Mouse (Mus musculus): ENCODE measurements around the gene Prss41.

The Prss41 gene

GRCm38 (mm10) chr17:23828271-23829001 lies 15.5 kb downstream of the Prss41 start:
- DNase-seq (ENCODE audit: extremely low read depth, low read depth, low spot score): no peak

DNA sequence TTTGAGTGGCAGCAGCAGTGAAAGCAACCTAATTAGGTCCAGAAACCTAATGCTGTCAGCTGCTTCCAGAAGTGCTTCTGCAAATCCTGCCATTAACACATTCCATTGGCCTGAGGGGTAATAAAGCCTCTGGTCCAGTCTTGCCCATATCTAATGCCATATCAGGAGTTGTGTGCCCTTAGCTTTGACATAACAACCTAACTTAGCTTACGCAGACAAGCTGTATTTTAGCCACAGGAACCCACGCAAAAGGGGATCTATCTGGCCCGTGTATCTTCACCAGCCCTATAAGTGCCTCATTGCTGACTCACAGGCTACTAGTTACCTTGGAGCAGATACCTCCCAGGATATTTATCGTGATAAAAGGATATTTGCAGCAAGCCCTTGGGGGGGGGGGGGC lies 18.4 kb downstream of the Prss41 start:
- DNase-seq (ENCODE audit: extremely low read depth, low read depth, low spot score): no peak

DNA sequence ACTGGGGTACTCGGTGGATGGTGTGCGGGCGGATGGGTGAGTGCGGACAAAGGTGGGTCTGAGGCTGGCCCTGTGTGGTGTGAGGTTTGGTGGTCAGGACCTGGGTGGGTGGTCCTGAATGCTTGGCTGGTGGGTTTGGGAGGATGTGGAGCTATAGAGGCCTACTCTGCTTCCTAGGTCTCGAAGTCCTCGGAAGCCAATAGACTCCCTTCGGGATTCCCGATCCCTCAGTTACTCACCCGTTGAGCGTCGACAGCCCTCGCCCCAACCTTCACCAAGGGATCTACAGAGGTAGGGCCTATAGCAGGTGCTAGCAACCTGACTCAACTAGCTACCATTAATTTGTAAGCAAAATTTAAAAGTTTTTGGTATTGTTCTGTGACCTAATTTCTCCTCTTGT lies 20.4 kb downstream of the Prss41 start:
- no peak for DNase-seq (ENCODE audit: extremely low read depth, low read depth, low spot score)

- no peak for DNase-seq (ENCODE audit: extremely low read depth, low read depth, low spot score)
These were observed 21.0 kb downstream of the Prss41 start for GRCm38 (mm10) chr17:23823018-23823417.

GRCm38 (mm10) chr17:23822094-23822493 lies 21.9 kb downstream of the Prss41 start:
- no peak for DNase-seq (ENCODE audit: extremely low read depth, low read depth, low spot score)

DNA sequence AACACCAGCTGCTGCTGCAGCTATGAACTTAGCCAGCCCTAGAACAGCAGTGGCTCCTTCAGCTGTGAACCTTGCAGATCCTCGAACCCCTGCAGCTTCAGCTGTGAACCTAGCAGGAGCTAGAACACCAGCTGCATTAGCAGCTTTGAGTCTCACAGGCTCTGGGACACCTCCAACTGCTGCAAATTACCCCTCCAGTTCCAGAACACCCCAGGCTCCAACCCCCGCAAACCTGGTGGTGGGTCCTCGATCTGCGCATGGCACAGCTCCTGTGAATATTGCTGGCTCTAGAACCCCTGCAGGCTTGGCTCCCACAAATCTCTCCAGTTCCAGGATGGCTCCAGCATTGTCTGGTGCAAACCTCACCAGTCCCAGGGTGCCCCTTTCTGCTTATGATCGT lies 23.2 kb downstream of the Prss41 start:
- no peak for DNase-seq (ENCODE audit: extremely low read depth, low read depth, low spot score)

DNA sequence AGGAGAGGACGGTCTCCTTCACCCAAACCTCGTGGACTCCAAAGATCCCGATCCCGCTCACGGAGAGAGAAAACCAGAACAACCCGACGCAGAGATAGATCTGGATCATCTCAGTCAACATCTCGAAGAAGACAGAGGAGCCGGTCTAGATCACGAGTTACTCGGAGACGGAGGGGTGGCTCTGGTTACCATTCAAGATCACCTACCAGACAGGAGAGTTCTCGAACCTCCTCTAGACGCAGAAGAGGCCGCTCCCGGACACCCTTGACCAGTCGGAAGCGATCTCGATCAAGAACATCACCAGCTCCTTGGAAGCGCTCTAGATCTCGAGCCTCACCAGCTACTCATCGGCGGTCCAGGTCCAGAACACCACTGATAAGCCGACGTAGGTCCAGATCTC lies 24.7 kb downstream of the Prss41 start:
- DNase-seq (ENCODE audit: extremely low read depth, low read depth, low spot score): no peak

- DNase-seq (ENCODE audit: extremely low read depth, low read depth, low spot score): no peak
These were observed 25.4 kb downstream of the Prss41 start for GRCm38 (mm10) chr17:23818579-23818978.

GRCm38 (mm10) chr17:23815641-23816040 lies 28.3 kb downstream of the Prss41 start:
- no peak for DNase-seq (ENCODE audit: extremely low read depth, low read depth, low spot score)

DNA sequence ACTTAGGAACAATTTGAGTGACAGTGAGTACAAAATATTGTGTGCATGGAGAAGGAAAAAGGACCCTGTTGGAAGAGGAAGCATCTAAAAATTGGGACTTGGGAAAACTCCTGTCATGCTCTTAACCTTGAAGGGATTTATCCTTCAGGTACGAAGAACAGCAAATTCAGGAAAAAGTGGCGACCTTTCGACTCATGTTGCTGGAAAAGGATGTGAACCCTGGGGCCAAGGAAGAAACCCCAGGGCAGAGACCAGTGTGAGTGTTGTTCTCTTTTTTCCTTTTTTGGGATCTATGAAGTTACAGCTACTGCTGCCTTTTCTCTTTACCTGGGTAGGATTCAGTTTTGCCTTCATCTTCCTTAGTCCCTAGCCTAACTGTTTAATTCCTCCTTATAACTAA lies 36.1 kb downstream of the Prss41 start:
- DNase-seq (ENCODE audit: extremely low read depth, low read depth, low spot score): no peak

DNA sequence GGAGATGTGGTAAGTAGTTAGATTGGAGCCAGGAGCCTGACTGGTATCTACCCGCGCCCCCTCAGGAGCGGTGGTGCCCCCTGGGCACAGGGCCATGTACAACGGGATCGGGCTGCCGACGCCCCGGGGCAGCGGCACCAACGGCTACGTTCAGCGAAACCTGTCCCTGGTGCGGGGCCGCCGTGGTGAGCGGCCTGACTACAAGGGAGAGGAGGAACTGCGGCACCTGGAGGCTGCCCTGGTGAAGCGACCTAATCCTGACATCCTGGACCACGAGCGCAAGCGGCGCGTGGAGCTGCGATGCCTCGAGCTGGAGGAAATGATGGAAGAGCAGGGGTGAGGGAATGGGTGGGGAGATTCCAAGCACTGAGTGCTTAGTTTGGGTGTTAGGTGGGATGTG lies 37.1 kb downstream of the Prss41 start:
- DNase-seq (ENCODE audit: extremely low read depth, low read depth, low spot score): no peak

- no peak for DNase-seq (ENCODE audit: extremely low read depth, low read depth, low spot score)
These were observed 39.4 kb downstream of the Prss41 start for GRCm38 (mm10) chr17:23804426-23805085.

DNA sequence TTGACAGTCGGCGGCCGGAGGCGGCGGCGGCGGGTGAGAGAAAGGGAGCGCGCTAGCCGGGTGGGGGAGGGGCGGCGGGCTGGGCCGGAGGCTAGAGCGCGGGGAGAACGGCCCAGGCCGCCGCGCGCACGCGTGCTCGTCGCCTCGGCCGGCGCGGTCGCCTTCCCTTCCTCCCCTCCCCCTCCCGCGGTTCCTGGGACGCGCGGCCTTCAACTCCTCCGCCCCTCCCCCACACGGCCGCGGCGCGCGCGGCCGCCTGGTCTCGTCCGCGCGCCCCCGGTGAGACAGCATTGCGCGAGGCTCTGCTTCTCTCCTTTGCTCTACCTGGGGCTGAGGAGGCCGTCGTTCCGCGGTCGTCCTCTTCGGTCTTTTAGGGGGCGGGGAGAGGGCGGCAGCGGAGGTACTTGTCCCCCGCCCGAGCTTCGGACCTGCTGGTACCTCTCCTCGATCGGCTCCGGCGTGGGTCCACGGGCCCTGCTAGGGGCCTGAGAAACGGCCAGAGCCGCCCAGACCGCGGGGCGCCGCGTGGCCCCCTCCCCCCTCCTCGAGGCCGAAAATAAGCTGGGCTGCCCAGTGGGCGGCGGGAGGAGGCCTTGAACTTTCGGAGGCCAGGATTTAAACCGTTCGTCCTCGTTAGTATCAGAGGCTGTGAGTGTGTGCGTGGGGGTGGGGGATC lies 40.5 kb downstream of the Prss41 start:
- no peak for DNase-seq (ENCODE audit: extremely low read depth, low read depth, low spot score)

DNA sequence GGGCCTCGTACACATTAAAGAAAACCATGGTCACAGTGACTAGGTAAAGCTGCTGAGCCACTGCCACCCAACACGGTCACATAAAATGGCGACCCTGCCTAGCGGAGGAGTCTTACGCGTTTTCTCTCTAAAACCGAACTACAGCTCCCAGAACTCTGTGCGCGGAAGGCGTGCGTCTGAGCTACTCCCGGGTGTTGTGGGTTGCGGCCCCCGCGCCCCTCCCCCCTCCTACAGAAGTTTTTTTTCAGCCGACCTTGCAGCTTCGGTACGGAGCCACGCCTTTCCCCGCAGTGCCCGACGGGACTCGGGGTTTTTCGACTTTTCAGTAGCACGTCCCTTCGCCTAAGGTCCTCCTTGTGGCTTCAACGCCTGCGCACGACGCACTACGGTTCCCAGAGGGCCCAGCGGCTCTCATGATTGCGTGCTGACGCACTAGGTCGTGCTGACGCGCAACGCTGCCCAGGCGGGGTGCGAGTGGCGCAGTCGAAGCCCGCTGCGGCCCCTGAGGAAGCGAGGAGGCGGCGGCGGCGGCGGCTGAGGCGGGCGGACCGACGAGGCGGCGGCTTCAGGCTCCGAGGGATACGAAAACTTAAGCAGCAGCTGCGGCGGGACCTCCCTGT lies 41.1 kb downstream of the Prss41 start:
- DNase-seq (ENCODE audit: extremely low read depth, low read depth, low spot score): peak; percentile 96

DNA sequence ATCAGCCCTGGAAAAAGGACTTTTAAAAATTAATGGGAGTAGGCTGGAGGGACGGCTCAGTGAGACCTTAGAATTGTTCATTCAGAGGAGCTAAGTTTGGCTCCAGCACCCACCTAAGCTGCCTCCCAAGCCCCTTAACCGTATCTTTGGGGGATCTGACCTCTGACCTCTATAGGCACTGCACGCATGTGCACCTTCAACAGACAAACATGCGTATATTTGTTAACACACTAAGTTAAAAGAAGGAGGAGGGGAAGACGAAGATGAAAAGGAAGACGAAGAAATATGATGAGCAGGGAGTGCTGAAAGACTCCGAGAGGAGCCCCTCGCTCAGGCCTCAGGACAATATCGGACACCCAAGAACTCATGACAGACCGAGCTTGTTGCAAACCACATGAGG lies 42.3 kb downstream of the Prss41 start:
- no peak for DNase-seq (ENCODE audit: extremely low read depth, low read depth, low spot score)

- DNase-seq (ENCODE audit: extremely low read depth, low read depth, low spot score): no peak
These were observed 46.7 kb downstream of the Prss41 start for GRCm38 (mm10) chr17:23797316-23797715.

GRCm38 (mm10) chr17:23795323-23795722 lies 48.6 kb downstream of the Prss41 start:
- no peak for DNase-seq (ENCODE audit: extremely low read depth, low read depth, low spot score)

DNA sequence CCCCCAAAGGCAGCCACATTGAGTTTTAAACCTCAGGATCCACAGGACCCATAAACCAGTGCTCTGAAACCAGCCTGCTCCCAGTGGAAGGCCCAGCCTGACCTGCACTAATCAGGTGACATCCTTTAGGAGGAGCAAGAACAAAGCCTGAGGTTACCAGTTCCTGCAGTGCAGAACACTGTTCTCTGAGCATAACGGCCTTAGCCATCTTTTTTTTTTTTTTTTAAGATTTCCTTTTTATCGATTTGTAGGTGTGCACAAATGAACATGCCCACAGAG lies 53.0 kb downstream of the Prss41 start:
- DNase-seq (ENCODE audit: extremely low read depth, low read depth, low spot score): no peak

GRCm38 (mm10) chr17:23790269-23791078 lies 53.5 kb downstream of the Prss41 start, which contains the start of gene Srrm2:
TSS of gene Srrm2 (plus strand) at chr17:23790532.
- no peak for DNase-seq (ENCODE audit: extremely low read depth, low read depth, low spot score)

DNA sequence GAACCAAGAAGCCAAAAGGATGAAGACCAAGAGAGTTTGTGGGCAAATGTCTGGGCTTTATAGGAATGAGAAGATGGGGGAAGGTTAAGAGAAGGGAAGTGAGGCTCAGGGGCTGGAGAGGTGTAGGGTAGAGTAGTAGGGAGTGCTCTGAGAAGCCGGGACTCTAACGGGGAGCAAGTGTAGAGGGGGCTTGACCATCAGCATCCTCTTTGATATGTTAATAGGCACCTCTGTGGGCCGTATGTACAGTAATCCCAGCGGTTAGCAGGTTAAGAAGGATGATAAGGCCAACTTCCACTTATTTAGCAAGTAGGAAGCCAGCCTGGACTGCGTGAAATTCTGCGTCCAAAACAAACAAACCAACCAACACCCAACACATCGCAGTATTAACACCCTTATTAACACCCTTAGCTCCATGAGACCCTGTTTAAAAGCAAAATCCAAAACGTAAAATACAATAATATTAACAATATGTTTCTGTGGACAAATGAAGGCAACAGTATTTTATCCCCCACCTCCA lies 54.2 kb downstream of the Prss41 start:
- no peak for DNase-seq (ENCODE audit: extremely low read depth, low read depth, low spot score)

GRCm38 (mm10) chr17:23788973-23789372 lies 55.0 kb downstream of the Prss41 start:
- DNase-seq (ENCODE audit: extremely low read depth, low read depth, low spot score): no peak

Measured in fat pad, adult 2 months (tissue).